Mouse (Mus musculus) embryonic fibroblast, embryonic 13.5 days (primary cell): ENCODE data around the gene Map2k4.

ENCODE experiments used
- CTCF ChIP-seq: IDR thresholded peaks from 2 replicates; pipeline ENCODE4 v1.5.1; 2011; ENCODE audit warnings: mild to moderate bottlenecking, control low read depth, low read length, moderate library complexity, borderline replicate concordance; ENCODE audit not compliant: insufficient read depth
- POLR2A ChIP-seq: IDR thresholded peaks from 2 replicates; pipeline ENCODE4 v1.6.1; 2011; ENCODE audit warnings: low read depth, mild to moderate bottlenecking, control low read depth, low read length, moderate library complexity

DNA sequence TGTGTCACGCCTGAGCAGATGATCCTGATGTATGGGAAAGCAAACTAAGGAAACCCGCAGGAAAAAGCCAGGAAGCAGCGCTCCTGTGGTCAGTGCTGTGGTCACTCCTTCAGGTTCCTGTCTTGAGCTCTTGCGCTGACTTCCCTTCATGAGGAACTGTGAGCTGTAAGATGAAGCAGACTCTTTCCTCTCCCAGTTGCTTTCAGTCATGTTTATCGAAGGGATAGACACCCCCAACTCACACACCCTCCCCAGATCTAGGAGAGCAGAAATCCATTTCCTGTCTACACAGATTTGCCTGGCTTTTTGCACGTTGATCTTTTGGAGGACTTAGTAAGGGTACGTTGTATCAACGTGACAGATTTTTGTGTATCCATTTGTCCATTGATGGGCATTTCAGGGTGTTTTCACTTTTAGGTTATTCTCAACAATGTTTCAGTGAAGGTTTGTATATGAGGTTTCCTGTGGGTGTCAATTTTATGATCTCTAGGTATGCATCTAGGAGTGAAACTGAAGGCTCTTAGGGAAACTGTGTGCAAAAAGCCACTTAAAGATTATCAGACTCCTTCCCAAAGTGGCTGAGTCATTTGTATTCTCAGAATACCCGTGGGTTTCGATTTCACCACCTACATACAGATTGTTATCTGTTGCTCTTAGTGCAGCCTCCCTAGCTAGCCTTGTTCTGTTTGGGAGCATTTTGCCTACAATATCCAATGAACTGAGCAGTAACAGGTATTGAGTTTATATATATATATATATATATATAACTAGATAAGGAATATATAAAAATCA lies 6.5 kb upstream of the Map2k4 start:
- TF ChIP-seq CTCF, result no peak
- TF ChIP-seq POLR2A, result no peak
